Mouse (Mus musculus) hindbrain, embryonic 13.5 days (tissue): ENCODE measurements around the gene Hmox1. TPM values are rescaled to one million over a fixed set of nuclear protein-coding genes. Genes with fewer than 3 reads are reported as not detected.

Experiments used
- ATAC-seq: fragments of 200-750 bp; cut with Nextera tagmentation; 2 replicates; pipeline ENCODE4 v1.8.0; 2017; ENCODE audit warnings: moderate TSS enrichment; ENCODE audit not compliant: low FRiP score
- H3K27ac ChIP-seq: fragments of 300-500 bp; sonication (generic); 2 replicates; pipeline ENCODE4 v1.5.1; 2015; ENCODE audit warnings: inconsistent platforms, mild to moderate bottlenecking, moderate library complexity
- H3K27me3 ChIP-seq: fragments of 300-500 bp; sonication (generic); 2 replicates; pipeline ENCODE4 v1.6.1; 2015; ENCODE audit warnings: mild to moderate bottlenecking, inconsistent platforms
- H3K36me3 ChIP-seq: fragments of 300-500 bp; sonication (generic); 2 replicates; pipeline ENCODE4 v1.6.1; 2015; ENCODE audit warnings: mild to moderate bottlenecking, inconsistent platforms
- H3K4me1 ChIP-seq: fragments of 300-500 bp; sonication (generic); replicated peaks from 2 replicates; pipeline ENCODE4 v1.6.1; 2015; ENCODE audit warnings: inconsistent platforms
- H3K4me2 ChIP-seq: fragments of 300-500 bp; sonication (generic); 2 replicates; pipeline ENCODE4 v1.6.1; 2015; ENCODE audit warnings: inconsistent platforms, mild to moderate bottlenecking, moderate library complexity
- H3K4me3 ChIP-seq: fragments of 300-500 bp; sonication (generic); 2 replicates; pipeline ENCODE4 v1.5.1; 2015; ENCODE audit warnings: mild to moderate bottlenecking, inconsistent platforms
- H3K9ac ChIP-seq: fragments of 300-500 bp; sonication (generic); 2 replicates; pipeline ENCODE4 v1.6.1; 2015; ENCODE audit warnings: mild to moderate bottlenecking, inconsistent platforms
- H3K9me3 ChIP-seq: fragments of 300-500 bp; sonication (generic); 2 replicates; pipeline ENCODE4 v1.6.1; 2016; ENCODE audit warnings: inconsistent platforms
- WGBS: fragments of 180-500 bp; shearing (Covaris S2); methylation state at CpG from one replicate; pipeline ENCODE4 v1.1.7; 2015; 5-methylcytosine and 5-hydroxymethylcytosine counted together
- polyA plus RNA-seq: library from polyadenylated mRNA; unstranded; fragments of >200 nt; fragmentation: Nextera tagmentation; extraction: Ambion mirVana; gene quantifications from 2 replicates; pipeline ENCODE4 v1.2.1, GENCODE M21; 2015

Hmox1 gene
- polyA plus RNA-seq: 13.7 and 16.6 TPM in 2 replicates

DNA sequence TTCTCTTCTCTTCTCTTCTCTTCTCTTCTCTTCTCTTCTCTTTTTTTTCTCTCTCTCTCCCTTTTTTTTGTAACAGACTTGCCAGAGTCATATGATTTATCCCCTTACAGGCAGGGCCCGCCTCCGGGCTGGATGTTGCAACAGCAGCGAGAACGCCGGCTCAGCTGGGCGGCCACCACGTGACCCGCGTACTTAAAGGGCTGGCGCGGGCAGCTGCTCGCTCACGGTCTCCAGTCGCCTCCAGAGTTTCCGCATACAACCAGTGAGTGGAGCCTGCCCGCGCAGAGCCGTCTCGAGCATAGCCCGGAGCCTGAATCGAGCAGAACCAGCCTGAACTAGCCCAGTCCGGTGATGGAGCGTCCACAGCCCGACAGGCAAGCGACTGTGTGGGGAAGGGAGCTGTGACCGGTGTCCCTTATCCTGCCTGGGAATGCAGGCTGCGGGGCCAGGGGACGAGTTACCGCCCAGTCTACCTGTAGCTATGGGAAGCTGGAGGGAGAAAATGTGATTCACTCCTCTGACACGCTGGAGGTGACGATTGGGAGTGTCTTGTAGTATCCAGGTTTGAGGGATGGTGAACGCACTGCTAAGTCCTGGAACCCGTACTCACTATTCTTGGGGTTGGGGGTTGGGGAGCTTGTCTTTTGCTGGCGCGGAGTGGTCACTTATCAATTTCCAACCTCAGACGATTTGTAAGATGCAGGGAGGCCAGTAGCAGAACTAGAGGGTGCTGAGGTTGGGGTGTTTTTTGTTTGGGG is at the start of gene Hmox1:
TSS of gene Hmox1 (plus strand) at position 223 of the 758 bp plus-strand sequence.
- peak within 1 kb of the TSS; percentile 54 for H3K4me3 ChIP-seq
- H3K4me2 ChIP-seq: peak within 1 kb of the TSS; percentile 76
- under 1% methylated on average over 36 of the region's 36 CpGs for WGBS
- H3K9ac ChIP-seq: peak within 1 kb of the TSS; percentile 77
- H3K27ac ChIP-seq: 0 out of 2 replicates have a peak within 1 kb of the TSS, but pooled peaks have one; percentile 13
- no peaks in the 10 kb centered on the region; the same call in none of the 2 replicates for H3K36me3 ChIP-seq
- ATAC-seq: peak; percentile 93
- peaks cover 24% of the 10 kb centered on the region; the same call in 1 of the 2 replicates for H3K4me1 ChIP-seq
- H3K27me3 ChIP-seq: no peaks in the 10 kb centered on the region
- H3K9me3 ChIP-seq: no peaks in the 10 kb centered on the region

DNA sequence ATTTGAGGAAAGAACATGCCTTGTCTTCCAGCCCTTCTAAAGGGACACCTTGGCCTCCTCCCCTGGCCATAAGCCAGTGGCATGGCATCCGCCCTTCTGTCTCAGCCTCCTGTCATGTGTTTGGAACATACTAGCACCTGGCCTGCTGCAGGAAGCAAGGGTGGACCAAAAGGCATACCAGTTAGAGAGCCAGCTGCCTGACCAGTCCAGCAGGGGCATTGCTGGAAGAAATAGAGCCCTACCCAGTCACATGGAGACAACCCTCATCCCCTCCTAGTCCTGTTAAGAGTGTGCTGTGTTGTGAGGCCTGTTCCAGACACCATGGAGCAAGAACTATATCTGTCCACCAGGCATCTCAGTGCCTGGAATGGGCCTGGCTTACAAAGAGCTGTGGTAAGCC is 47.1 kb upstream of the Hmox1 start:
- ATAC-seq: no peak
- Histone ChIP-seq H3K4me2 (no peak overlapping the region), H3K36me3 (no peaks in the 10 kb centered on the region), H3K4me1 (no peaks in the 10 kb centered on the region), H3K4me3 (no peak overlapping the region), H3K27me3 (no peaks in the 10 kb centered on the region), H3K27ac (no peak overlapping the region), H3K9me3 (no peaks in the 10 kb centered on the region), H3K9ac (no peak overlapping the region)
- WGBS: 93% methylated on average over 1 of the region's 1 CpGs

GRCm38 (mm10) chr8:75047784-75048183 is 45.6 kb upstream of the Hmox1 start:
- Histone ChIP-seq H3K4me2 (no peak overlapping the region), H3K36me3 (0 out of 2 replicates have a peak, but pooled peaks cover 5% of the 10 kb centered on the region), H3K27ac (no peak overlapping the region), H3K9ac (no peak overlapping the region), H3K9me3 (no peaks in the 10 kb centered on the region), H3K27me3 (no peaks in the 10 kb centered on the region), H3K4me1 (no peaks in the 10 kb centered on the region), H3K4me3 (no peak overlapping the region)
- ATAC-seq: no peak
- WGBS: 92% methylated on average over 3 of the region's 3 CpGs

GRCm38 (mm10) chr8:75053342-75053741 is 40.1 kb upstream of the Hmox1 start:
- Histone ChIP-seq H3K9me3 (no peaks in the 10 kb centered on the region), H3K27ac (no peak overlapping the region), H3K4me3 (no peak overlapping the region), H3K4me1 (no peaks in the 10 kb centered on the region), H3K4me2 (no peak overlapping the region), H3K27me3 (no peaks in the 10 kb centered on the region), H3K36me3 (peaks cover 18% of the 10 kb centered on the region), H3K9ac (no peak overlapping the region)
- WGBS: 96% methylated on average over 4 of the region's 4 CpGs
- ATAC-seq: no peak

DNA sequence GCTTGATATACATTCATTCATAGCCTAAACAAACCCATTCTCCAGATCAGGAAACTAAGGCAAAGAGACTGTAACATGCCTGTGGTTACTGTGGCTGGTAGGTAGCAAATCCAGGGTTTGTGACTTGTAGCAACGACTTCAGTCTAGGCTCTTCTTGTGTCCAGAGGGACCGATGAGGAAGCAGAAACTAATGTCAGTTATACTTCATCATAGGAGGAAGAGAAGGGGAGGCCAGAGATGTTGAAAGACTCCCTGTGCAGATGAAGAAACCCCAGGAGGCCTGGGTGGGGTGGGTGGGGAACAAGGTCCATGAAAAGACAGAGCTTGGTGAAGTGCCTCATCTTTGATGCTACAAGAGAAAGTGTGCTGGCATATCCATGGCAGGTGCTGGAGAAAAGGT is 37.7 kb upstream of the Hmox1 start:
- Histone ChIP-seq H3K9me3 (no peaks in the 10 kb centered on the region), H3K27me3 (no peaks in the 10 kb centered on the region), H3K9ac (no peak overlapping the region), H3K4me1 (no peaks in the 10 kb centered on the region), H3K36me3 (peaks cover 32% of the 10 kb centered on the region), H3K4me2 (no peak overlapping the region), H3K4me3 (no peak overlapping the region), H3K27ac (no peak overlapping the region)
- ATAC-seq: no peak
- WGBS: 100% methylated on average over 2 of the region's 2 CpGs

- H3K4me2 ChIP-seq: no peak overlapping the region
- H3K27ac ChIP-seq: no peak overlapping the region
- H3K36me3 ChIP-seq: peaks cover 39% of the 10 kb centered on the region
- H3K9ac ChIP-seq: no peak overlapping the region; the same call in 1 of the 2 replicates
- H3K9me3 ChIP-seq: no peaks in the 10 kb centered on the region
- H3K4me1 ChIP-seq: no peaks in the 10 kb centered on the region
- 88% methylated on average over 6 of the region's 6 CpGs for WGBS
- no peak overlapping the region for H3K4me3 ChIP-seq
- no peak for ATAC-seq
- no peaks in the 10 kb centered on the region for H3K27me3 ChIP-seq
Observed at GRCm38 (mm10) chr8:75060022-75060421, 33.4 kb upstream of the Hmox1 start.

DNA sequence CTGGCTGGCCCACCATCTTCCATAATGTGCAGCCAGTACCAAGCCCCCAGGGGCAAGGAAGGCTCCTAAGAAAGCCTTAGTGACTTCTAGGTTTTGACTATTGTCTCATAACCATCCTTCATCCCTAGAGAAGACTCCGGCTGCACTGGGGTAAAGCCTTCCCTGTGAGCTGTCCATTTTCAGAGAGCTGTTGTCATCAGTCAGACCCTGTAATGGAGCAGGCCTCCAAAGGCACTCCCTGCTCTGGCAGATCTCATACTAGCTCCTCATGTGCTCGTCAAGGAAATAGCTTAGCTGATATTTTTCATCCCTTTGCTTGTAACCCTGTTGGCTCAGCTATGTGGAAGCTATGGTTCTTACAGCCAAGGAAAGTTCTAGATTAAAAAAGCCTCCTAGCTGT is 32.6 kb upstream of the Hmox1 start:
- Histone ChIP-seq H3K9me3 (no peaks in the 10 kb centered on the region), H3K4me2 (no peak overlapping the region), H3K4me3 (no peak overlapping the region), H3K36me3 (peaks cover 47% of the 10 kb centered on the region), H3K27me3 (no peaks in the 10 kb centered on the region), H3K9ac (no peak overlapping the region), H3K27ac (no peak overlapping the region), H3K4me1 (no peaks in the 10 kb centered on the region)
- ATAC-seq: no peak
- WGBS: 94% methylated on average over 2 of the region's 2 CpGs

- no peaks in the 10 kb centered on the region for H3K9me3 ChIP-seq
- H3K4me2 ChIP-seq: no peak overlapping the region
- no peak overlapping the region for H3K4me3 ChIP-seq
- no peak overlapping the region for H3K27ac ChIP-seq
- H3K4me1 ChIP-seq: no peaks in the 10 kb centered on the region
- H3K9ac ChIP-seq: no peak overlapping the region
- WGBS: 74% methylated on average over 3 of the region's 3 CpGs
- no peak for ATAC-seq
- H3K36me3 ChIP-seq: peaks cover 45% of the 10 kb centered on the region
- no peaks in the 10 kb centered on the region for H3K27me3 ChIP-seq
Observed at GRCm38 (mm10) chr8:75063290-75063689, 30.1 kb upstream of the Hmox1 start.

GRCm38 (mm10) chr8:75064790-75065189 is 28.6 kb upstream of the Hmox1 start:
- Histone ChIP-seq H3K4me2 (no peak overlapping the region), H3K4me1 (no peaks in the 10 kb centered on the region), H3K4me3 (no peak overlapping the region), H3K36me3 (peaks cover 34% of the 10 kb centered on the region), H3K27me3 (no peaks in the 10 kb centered on the region), H3K9ac (no peak overlapping the region), H3K27ac (no peak overlapping the region), H3K9me3 (no peaks in the 10 kb centered on the region)
- WGBS: 90% methylated on average over 3 of the region's 3 CpGs
- ATAC-seq: no peak

DNA sequence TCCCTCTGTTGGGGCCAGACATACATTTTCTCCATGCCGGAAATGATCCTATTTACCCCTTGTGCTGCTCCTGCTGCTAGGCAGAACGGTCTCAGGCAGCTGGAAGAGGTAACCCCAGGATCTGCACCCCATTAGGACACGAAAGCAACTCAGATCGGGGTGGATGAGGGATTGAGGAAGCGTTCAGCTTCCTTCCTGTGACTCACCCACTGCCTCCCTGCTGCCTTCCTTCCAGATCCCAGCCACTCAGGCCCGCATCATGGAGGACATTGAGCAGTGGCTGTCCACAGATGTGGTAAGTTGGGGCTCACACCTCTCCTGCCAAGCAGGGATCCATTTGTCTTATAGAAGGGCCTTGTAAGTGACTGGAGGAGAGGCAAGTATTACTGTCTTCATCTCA is 26.1 kb upstream of the Hmox1 start:
- H3K27me3 ChIP-seq: no peaks in the 10 kb centered on the region
- no peaks in the 10 kb centered on the region for H3K9me3 ChIP-seq
- H3K4me3 ChIP-seq: no peak overlapping the region
- no peaks in the 10 kb centered on the region for H3K4me1 ChIP-seq
- H3K4me2 ChIP-seq: no peak overlapping the region
- no peak overlapping the region for H3K9ac ChIP-seq
- WGBS: 85% methylated on average over 6 of the region's 6 CpGs
- ATAC-seq: no peak
- H3K27ac ChIP-seq: no peak overlapping the region
- peaks cover 25% of the 10 kb centered on the region for H3K36me3 ChIP-seq

GRCm38 (mm10) chr8:75070297-75070696 is 23.1 kb upstream of the Hmox1 start:
- no peak overlapping the region for H3K9ac ChIP-seq
- no peak overlapping the region for H3K4me2 ChIP-seq
- H3K27ac ChIP-seq: no peak overlapping the region
- no peaks in the 10 kb centered on the region for H3K9me3 ChIP-seq
- 0 out of 2 replicates have a peak, but pooled peaks have one; percentile 29 for ATAC-seq
- H3K4me3 ChIP-seq: no peak overlapping the region
- WGBS: 100% methylated on average over 1 of the region's 1 CpGs
- no peaks in the 10 kb centered on the region for H3K4me1 ChIP-seq
- no peaks in the 10 kb centered on the region for H3K27me3 ChIP-seq
- H3K36me3 ChIP-seq: peaks cover 15% of the 10 kb centered on the region

DNA sequence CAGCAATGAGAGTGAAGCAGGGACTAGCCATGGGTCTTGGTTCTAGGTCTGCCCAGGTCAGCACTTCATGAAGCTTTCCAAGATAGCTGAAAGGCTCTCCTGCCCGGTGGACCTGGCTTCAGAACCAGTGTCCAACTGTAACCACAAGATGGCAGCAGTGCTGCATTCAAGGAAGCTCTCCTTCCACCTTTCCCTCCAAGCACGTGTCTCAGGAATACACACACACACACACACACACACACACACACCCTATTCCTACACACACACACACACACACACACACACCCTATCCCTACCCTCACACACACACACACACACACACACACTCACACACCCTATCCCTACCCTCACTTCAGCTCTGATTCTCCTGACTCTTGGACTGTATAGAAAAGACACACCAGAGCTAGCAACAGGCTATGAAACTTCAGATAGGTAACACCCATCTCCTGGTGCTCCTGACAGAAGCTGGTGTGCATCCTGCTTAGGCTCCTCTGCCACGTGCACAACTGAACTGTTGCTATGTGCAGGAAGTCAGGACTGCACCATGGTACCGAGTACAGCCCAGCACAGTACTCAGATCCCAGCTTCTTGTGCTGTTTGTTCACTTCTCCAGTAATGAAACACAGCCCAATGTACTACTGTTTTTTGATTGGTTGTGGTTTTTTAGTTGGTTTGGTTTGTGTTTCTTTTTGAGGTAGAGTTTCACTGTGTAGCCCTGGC is 21.6 kb upstream of the Hmox1 start:
- Histone ChIP-seq H3K4me1 (no peaks in the 10 kb centered on the region), H3K36me3 (peaks cover 6% of the 10 kb centered on the region; the same call in 1 of the 2 replicates), H3K27me3 (no peaks in the 10 kb centered on the region), H3K27ac (no peak overlapping the region), H3K4me2 (no peak overlapping the region), H3K9ac (no peak overlapping the region), H3K4me3 (no peak overlapping the region), H3K9me3 (no peaks in the 10 kb centered on the region)
- WGBS: 28% methylated on average over 4 of the region's 4 CpGs
- ATAC-seq: peak; percentile 84
